Mouse (Mus musculus) cortical plate, adult 2 months (tissue): ENCODE results near the gene Cactin.

ENCODE experiments used
- CTCF ChIP-seq: fragments of 200-500 bp; IDR thresholded peaks from 2 replicates; pipeline ENCODE4 v1.5.1; 2011; ENCODE audit warnings: mild to moderate bottlenecking, control low read depth, low read length; ENCODE audit not compliant: insufficient read depth; ENCODE audit errors: extremely low read depth
- POLR2A ChIP-seq: fragments of 200-500 bp; IDR thresholded peaks from 2 replicates; pipeline ENCODE4 v1.6.1; 2011; ENCODE audit warnings: mild to moderate bottlenecking, low read length, control low read depth; ENCODE audit not compliant: insufficient read depth; ENCODE audit errors: extremely low read depth

DNA sequence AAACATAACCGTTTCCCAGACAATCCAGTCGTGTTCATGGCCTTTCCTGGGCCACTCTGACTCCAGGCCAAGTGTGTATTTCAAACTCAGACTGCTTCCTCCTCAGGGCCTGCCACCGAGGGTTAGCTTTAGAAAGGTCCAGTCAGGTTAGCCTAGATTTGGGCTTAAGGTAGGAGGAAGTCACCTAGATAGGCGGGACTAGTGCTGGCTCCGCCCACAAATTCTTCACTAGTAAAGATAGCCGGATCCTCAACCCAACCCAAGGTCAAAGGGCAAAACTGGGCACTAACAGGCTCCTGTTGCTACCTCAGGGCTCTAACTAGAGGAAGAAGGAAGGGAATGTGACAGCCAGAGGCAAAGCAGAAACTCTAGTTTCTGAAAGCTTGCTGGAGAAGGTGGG lies 34.3 kb upstream of the Cactin start:
- no peak for TF ChIP-seq POLR2A
- TF ChIP-seq CTCF: no peak
